Mouse (Mus musculus) heart, adult 2 months (tissue): ENCODE data around the gene Ky.

Experiments used
- CTCF ChIP-seq: fragments of 200-600 bp; IDR thresholded peaks from 2 replicates; pipeline ENCODE4 v1.8.1; 2022; ENCODE audit warnings: antibody characterized with exemption, mild to moderate bottlenecking, moderate library complexity
- EP300 ChIP-seq: fragments of 200-500 bp; IDR thresholded peaks from 2 replicates; pipeline ENCODE4 v1.6.1; 2011; ENCODE audit warnings: low read depth, low read length, control low read depth; ENCODE audit not compliant: insufficient read depth
- POLR2A ChIP-seq: fragments of 200-500 bp; IDR thresholded peaks from 2 replicates; pipeline ENCODE4 v1.6.1; 2011; ENCODE audit warnings: mild to moderate bottlenecking, low read depth, low read length, control low read depth; ENCODE audit not compliant: insufficient read depth

GRCm38 (mm10) chr9:102496481-102497041 is 9.0 kb upstream of the Ky start:
- TF ChIP-seq CTCF (no peak), EP300 (no peak), POLR2A (no peak)
